Mouse (Mus musculus) mouse trophoblast stem cell (cell line): ENCODE measurements around the gene Mapkap1.

Experiments
- in situ Hi-C, 2 experiments: fragments of 300-500 bp; cut with MseI, MboI; formaldehyde crosslinking; loops; 2 replicates in 1 of 2; 3 replicates in 1 of 2; pipeline ENCODE4 v1.15.1; 2025

The Mapkap1 gene

GRCm38 (mm10) chr2:34406601-34407464 lies at the start of gene Mapkap1:
Mapkap1 (plus strand) TSS chr2:34406771.
- in situ Hi-C loops, result no loop called here

DNA sequence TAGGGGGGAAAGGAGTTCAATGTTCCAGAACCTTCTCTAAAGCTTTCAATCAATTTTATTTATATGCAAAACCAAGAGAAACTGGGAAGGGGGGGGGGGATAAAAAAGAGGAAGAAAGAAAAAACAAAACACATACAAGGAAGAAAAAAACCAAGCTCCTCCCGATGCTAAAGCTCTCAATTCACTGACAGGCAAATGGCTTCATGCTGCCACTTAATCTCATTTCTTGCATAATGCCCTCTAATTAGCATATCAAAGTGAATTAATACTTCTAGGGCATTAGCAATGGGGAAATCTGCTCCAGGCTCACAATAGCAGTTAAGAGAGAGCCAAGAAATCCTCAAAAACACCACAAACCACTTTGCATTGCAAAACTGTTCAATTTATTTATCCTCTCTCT lies 42.9 kb upstream of the Mapkap1 start:
- in situ Hi-C loops, result no loop called here

DNA sequence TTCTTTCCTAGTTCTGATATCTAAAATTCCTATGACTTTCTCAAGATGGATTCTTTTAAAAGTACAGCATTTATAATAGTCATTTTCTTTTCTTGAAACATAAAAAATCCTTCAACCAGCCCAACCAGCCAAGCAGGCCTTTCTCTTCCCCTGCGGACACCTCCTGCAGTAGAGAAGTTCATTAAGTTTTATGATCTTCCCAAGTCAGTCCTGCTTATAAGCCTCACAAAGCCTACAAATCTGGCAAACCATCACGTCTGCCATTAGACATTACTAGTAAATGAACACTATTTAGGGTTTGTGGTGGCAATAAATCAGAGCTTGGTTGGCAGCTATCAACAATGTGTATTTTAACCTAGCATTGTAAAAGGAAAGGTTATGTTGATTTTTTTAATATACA lies 39.5 kb upstream of the Mapkap1 start:
- in situ Hi-C loops, result no loop called here

- in situ Hi-C loops, result no loop called here
Observed at GRCm38 (mm10) chr2:34368396-34368795, 38.2 kb upstream of the Mapkap1 start.

DNA sequence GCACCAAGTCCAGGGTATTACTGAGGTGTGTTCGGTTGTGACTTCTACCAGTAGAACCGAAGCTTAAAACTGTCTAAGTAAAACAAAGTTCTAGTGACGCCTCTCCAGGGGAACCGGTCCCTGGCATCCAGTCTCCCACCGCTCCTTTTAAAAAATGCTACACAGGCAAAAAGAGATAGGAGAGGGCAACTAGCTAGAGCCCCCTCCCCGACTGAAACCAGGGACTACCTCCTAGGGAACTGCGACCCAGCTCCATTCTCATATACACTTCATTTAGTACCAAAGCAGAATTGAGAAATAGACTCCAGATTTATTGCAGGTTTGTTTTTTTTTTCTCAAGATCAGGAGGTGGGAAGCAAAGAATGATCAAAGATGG lies 36.2 kb upstream of the Mapkap1 start:
- in situ Hi-C loops, result no loop called here

DNA sequence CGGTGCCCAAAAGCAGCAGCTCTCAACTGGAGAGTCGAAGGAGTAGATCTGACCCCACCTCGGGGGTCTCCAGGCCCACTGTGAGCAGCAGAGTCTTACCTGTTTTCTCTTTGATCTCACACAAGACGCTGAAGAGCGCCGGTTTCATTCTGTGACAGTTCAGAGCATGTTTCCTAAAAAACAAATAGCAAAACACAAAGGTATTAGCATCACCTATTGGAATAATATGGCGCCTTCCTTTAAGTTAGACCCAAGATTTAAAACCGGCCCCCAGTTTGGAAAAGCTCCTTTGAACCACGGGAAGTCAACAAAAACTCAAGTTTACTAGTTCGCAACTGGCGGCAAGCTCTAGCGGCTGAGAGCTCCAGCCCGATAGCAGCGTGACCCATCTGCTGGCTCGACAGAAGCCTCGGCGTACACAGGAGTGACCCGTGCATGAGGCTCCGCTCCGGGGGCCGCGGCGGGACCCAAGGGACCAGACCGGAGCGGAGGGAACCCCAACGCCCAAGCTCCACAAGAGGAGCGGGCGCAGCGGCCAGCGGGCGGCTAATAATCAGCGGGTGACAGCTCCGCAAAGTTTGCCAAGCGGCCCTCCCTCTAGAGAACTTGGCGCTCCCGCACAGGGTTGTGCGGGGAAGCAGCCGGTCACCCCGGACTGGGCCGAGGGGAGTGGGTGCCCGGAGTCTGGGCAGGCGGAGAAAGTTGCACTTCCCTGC lies 35.7 kb upstream of the Mapkap1 start:
- in situ Hi-C loops, result no loop called here

DNA sequence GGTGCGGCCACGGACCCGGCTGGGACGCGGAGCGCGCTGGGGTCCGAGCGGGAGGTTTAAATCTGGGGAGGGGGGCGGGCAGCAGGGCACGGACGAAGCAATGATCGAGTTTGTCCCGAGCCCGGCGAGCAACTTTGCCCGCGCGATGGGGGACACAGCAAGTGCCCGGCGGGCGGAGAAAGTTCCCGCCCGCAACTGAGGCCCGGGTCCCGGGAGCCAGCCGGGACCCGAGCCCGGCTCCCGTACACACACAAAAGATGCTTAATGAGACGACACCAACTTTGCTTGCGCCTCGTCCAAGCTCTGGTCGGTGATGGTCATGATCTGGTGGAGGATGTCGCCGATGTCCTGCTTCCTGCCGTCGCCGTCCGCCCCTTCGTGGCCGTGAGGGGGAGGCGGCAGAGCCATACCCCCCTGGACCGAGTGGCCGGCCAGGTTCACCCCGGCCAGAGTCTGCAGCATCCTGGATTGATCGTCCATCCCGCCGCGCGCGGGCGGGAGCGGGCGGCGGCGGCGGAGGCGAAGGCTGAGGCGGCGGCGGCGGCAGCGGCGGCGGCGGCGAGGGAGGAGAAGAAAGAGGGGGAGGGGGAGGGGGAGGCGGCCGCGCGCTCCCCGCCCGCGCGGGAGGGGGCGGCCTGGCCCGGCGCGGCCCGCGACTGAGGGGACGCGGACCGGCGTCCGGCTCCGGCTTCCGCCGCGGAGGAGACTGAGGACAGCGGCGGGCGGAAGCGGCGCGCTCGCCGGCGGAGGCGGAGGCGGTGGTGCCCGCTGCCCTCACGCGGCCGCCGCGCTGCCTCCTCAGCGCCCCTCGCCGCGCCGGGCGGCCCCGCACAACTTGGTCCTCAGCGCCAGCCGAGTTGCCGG lies 34.9 kb upstream of the Mapkap1 start:
- in situ Hi-C loops, result no loop called here

GRCm38 (mm10) chr2:34372305-34373301 lies 34.0 kb upstream of the Mapkap1 start, which contains the start of gene Pbx3:
Pbx3 (minus strand) TSS chr2:34373142.
- in situ Hi-C loops, result no loop called here

- in situ Hi-C loops, result no loop called here
Observed at GRCm38 (mm10) chr2:34373886-34374285, 32.7 kb upstream of the Mapkap1 start.

DNA sequence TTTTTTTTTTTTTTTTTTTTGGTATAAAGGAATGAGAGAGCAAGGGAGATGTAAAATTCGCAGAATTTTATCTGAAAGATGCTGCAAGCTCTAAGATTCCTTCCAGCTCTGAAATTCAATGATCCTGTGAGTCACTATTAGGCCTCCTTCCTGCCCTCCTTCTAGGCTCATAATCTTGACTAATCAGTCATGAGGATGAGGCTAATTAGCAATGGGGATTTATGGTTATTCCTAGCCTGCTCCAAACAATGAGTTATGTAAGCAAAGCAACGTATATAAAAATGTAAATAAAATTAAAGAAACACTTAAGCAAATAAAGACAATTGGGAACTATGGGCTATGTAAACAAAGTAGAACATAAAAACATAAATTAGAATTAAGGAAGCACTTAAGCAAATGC lies 32.2 kb upstream of the Mapkap1 start:
- in situ Hi-C loops, result no loop called here

DNA sequence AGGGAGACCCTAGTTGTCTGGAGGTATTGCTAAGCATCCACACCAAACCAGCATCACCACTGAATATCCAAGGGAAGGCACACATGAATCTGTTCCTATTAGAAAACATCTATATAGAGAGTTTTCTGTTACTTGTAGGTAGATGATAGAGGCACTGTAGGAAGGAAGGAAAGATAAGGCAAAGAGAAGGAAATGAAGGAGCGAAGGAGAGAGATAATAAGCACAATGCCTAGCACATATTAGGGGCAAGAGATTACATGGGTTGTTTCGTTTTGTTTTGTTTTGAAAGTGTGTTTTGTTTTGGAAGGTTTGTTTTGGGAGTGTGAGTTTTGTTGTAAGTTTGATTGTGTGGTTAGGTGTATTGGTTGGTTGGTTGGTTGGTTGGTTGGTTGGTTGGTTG lies 27.6 kb upstream of the Mapkap1 start:
- in situ Hi-C loops, result no loop called here

DNA sequence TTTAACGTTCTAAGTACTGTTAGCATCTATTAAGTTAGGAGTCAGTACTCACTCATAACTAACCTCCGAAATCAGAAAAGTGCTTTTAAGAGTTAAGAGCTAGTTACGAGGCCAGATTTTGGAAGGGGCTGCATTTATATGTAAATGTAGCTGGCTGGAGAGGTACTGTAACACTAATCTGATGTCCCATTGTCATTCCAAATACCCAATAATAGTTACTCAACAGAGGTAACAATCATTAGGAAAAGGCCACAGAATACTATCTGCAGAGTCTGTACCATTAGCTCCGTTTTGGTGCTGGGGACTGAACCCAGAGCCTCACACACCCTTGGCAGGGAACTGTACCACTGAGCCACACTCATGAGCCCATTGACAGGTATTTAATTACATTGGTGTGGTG lies 7.0 kb upstream of the Mapkap1 start:
- in situ Hi-C loops, result no loop called here

GRCm38 (mm10) chr2:34407596-34407995 lies 1.0 kb downstream of the Mapkap1 start:
- in situ Hi-C loops, result no loop called here

DNA sequence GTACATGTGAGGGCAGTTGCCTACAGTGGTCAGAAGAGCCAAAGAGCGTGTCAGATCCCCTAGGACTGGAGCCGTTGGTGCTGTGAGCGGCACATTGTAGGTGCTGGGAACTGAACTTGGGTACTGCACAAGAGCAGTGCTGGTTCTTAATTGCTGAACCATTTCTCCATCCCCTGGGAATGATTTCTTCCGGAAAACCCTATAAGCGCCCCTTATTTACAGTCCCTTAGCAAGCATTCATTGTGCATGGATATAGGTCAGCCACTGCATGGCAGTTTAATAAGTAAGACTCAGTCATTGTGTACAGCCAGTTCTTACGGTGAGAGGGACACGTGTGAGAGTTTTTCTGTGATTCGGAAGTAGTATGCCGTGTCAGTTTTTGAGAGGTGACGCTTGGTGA lies 1.8 kb downstream of the Mapkap1 start:
- in situ Hi-C loops, result no loop called here

DNA sequence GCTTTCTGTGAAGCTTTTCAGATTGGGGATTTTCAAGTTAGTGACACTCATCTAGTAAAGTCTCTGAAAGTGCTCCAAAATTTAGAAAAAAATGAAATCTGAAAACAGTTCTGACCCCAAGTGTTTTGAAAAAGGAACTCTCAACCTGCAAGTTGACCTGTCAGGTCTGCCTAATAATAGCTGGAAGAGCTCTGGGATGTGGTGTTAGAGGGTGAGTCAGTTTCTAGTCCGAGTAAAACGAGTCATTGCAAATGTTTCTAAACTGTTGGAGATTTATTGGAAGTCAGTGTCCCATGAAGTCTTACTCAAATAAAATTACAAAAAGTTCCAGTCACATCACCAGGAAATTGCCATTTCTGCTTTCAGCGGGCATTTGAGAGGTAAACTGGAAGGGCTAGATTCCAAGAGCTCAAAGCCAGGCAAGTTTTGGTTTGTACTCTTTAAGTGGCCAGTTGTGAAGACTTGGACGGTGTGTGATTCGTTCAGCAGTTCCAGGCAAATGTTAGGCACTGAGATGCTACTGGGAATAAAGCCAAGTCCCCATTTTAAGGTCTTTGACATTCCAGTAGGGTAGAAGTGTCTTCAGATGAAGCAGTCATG lies 3.3 kb downstream of the Mapkap1 start:
- in situ Hi-C loops, result no loop called here

DNA sequence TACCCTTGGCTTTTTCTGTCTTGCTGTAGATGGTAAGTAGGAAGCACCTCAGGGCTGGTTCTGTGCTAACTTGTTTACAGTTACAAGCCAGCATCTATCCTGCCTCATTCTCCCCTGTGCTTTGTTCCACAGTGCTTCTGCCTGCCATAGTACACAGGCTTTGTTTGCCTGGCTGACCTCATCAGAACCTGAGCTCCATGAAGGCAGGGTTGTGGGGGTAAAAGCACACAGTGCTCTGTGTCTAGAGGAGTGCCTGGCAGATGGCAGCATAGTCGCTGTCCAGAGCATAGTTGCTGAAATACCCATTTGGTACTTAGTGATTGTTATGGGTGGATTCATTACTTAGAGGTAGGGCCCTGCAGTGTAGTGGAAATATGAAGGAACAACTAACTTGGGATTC lies 13.7 kb downstream of the Mapkap1 start:
- in situ Hi-C loops, result no loop called here

- in situ Hi-C loops, result no loop called here
Observed at GRCm38 (mm10) chr2:34424186-34424585, 17.6 kb downstream of the Mapkap1 start.

DNA sequence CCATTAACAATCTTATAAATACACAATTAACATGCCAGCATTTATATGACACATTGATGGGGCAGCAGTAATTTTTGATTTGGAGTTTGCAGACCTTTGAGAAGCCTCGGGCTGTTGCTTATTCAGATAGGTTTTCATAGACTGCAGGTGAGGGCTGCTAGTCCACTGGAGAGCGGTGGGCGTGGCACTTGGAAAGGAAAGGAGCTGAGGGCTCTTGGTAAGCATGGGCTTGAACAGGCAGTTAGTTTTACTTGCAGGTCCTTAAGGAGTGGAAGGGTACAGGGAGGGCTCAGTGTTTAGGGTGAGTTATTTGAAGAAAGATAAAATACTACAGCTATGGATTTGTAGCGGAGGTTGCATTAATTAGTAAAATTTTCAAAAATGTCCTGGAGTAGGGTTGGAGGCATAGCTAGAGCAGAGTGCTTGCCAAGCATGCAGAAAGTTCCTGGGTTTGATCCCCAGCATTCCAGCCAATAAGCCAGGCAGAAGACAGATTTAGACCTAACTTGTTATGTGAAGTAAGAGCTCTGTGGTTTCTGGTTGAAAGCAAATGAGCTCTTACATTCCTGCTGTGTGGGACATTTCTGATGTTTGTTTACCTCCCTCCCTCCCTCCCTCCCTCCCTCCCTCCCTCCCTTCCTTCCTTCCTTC lies 19.1 kb downstream of the Mapkap1 start:
- in situ Hi-C loops, result no loop called here

- in situ Hi-C loops, result no loop called here
Observed at GRCm38 (mm10) chr2:34430663-34431062, 24.1 kb downstream of the Mapkap1 start.
